In the genomic region with DNA sequence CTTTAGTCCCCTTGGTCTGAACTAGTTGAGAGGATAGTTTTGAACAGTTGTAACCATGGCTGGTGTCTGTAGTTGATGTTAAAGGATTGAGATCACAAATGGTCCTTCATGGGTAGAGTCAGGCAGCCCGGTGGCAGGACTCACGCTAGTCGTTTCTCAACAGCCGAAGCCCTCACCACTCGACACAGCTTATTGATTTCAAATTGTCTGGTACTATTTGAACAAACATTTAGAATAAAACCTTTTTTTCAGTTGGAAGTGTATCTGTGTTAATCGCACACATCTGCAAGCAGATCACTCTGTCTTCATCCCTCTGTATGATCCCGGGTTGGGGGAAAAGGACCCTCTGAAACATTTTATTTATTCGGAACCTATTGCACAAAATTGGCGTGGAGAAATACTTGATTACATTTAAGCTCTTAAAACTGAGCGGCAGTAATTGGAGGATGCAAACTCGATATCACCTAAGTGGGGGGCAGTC, we compare ENCODE assay signal across 19 mouse cellular contexts. TPM values are rescaled to one million over a fixed set of nuclear protein-coding genes. Genes with fewer than 3 reads are reported as not detected.
A peak's percentile ranks its signal among the peaks of the same experiment; 100 is the strongest.
DNase-seq lines count a peak whose midpoint lies in the region; ATAC-seq lines count a peak whose summit lies in the region.
"Had no signal": no experiment of that assay in that cellular context is flagged by ENCODE, and none has a peak within 500 bp of the region (broad histone marks: within the 10 kb centered on the region; RNA-seq: fewer than 3 reads in every experiment).

No protein-coding gene starts in this region.

- peaks cover 28% of the 10 kb centered on the region for H3K4me1 ChIP-seq in forebrain, embryonic 10.5 days
- H3K4me1 ChIP-seq in forebrain, embryonic 11.5 days (replicated peaks; ENCODE audit: control insufficient read depth, insufficient read depth, low read length), result peaks cover 12% of the 10 kb centered on the region
- H3K4me1 ChIP-seq in midbrain, embryonic 11.5 days (ENCODE audit: control insufficient read depth, insufficient read depth, low read length), result peaks cover 9% of the 10 kb centered on the region
- H3K4me1 ChIP-seq in midbrain, embryonic 15.5 days, result peaks cover 12% of the 10 kb centered on the region
- H3K4me1 ChIP-seq in hindbrain, embryonic 16.5 days (ENCODE audit: control insufficient read depth, insufficient read depth, low read depth, low read length), result peaks cover 5% of the 10 kb centered on the region; the same call in 1 of the 2 replicates
- peaks cover 63% of the 10 kb centered on the region for H3K4me1 ChIP-seq in neural tube, embryonic 15.5 days

- H3K9ac ChIP-seq in forebrain, embryonic 11.5 days (ENCODE audit: low read length), result no peak overlapping the region
- no peak overlapping the region for H3K9ac ChIP-seq in midbrain, embryonic 11.5 days (ENCODE audit: low read length)
- H3K9ac ChIP-seq in midbrain, embryonic 15.5 days, result no peak overlapping the region
- H3K9ac ChIP-seq in hindbrain, embryonic 16.5 days (ENCODE audit: low read depth, low read length), result peak overlapping the region; percentile 45
- H3K9ac ChIP-seq in neural tube, embryonic 15.5 days (replicated peaks), result 0 out of 2 replicates have a peak overlapping the region, but pooled peaks have one; percentile 15

- H3K36me3 ChIP-seq in forebrain, embryonic 10.5 days (replicated peaks), result no peaks in the 10 kb centered on the region
- no peaks in the 10 kb centered on the region for H3K36me3 ChIP-seq in forebrain, embryonic 11.5 days (ENCODE audit: control insufficient read depth, insufficient read depth, low read length)
- H3K36me3 ChIP-seq in midbrain, embryonic 11.5 days (ENCODE audit: control insufficient read depth, insufficient read depth, low read length), result no peaks in the 10 kb centered on the region
- no peaks in the 10 kb centered on the region for H3K36me3 ChIP-seq in midbrain, embryonic 15.5 days (replicated peaks)
- H3K36me3 ChIP-seq in hindbrain, embryonic 16.5 days (ENCODE audit: control insufficient read depth, insufficient read depth, low read length), result no peaks in the 10 kb centered on the region
- 0 out of 2 replicates have a peak, but pooled peaks cover 6% of the 10 kb centered on the region for H3K36me3 ChIP-seq in neural tube, embryonic 15.5 days
- H3K36me3 ChIP-seq: heart, embryonic 10.5 days had no signal

- H3K4me2 ChIP-seq in forebrain, embryonic 11.5 days (ENCODE audit: low read depth, low read length, severe bottlenecking), result no peak overlapping the region
- no peak overlapping the region for H3K4me2 ChIP-seq in midbrain, embryonic 11.5 days
- H3K4me2 ChIP-seq in midbrain, embryonic 15.5 days, result no peak overlapping the region
- peak overlapping the region; percentile 50 for H3K4me2 ChIP-seq in hindbrain, embryonic 16.5 days (ENCODE audit: low read length)
- peak overlapping the region; percentile 62 for H3K4me2 ChIP-seq in neural tube, embryonic 15.5 days

- peak; percentile 28 for DNase-seq in forebrain, embryonic 10.5 days (ENCODE audit: extremely low spot score, low spot score)
- no peak for DNase-seq in forebrain, embryonic 11.5 days (ENCODE audit: low spot score)
- peak; percentile 94 for DNase-seq in midbrain, embryonic 11.5 days (ENCODE audit: low spot score, missing footprints)
- no peak for DNase-seq in gastrocnemius, postnatal 4 days (ENCODE audit: low spot score in 2 of 2)
- no peak for DNase-seq in left cerebral cortex, adult 18-20 months (ENCODE audit: low spot score in 2 of 2)
- DNase-seq: cerebellum, adult 2 months; kidney, postnatal 36 days; left cerebral cortex, postnatal 4 days; lung, postnatal 36 days; right cerebral cortex, postnatal 25 days; thymus, postnatal 36 days had no signal

- H3K27me3 ChIP-seq in forebrain, embryonic 10.5 days (ENCODE audit: poor library complexity, severe bottlenecking), result peaks cover 100% of the 10 kb centered on the region
- peaks cover 96% of the 10 kb centered on the region for H3K27me3 ChIP-seq in forebrain, embryonic 11.5 days (ENCODE audit: control insufficient read depth, insufficient read depth, low read length)
- H3K27me3 ChIP-seq in midbrain, embryonic 11.5 days (ENCODE audit: control insufficient read depth, insufficient read depth, low read length), result peaks cover 97% of the 10 kb centered on the region
- peaks cover 93% of the 10 kb centered on the region for H3K27me3 ChIP-seq in midbrain, embryonic 15.5 days (replicated peaks)
- peaks cover 40% of the 10 kb centered on the region for H3K27me3 ChIP-seq in hindbrain, embryonic 16.5 days (replicated peaks; ENCODE audit: control insufficient read depth, insufficient read depth, low read length)
- no peaks in the 10 kb centered on the region for H3K27me3 ChIP-seq in neural tube, embryonic 15.5 days (replicated peaks)

- 3% methylated on average over 11 of the region's 11 CpGs for WGBS in forebrain, embryonic 10.5 days
- 4% methylated on average over 11 of the region's 11 CpGs for WGBS in forebrain, embryonic 11.5 days
- 3% methylated on average over 11 of the region's 11 CpGs for WGBS in midbrain, embryonic 11.5 days
- 4% methylated on average over 11 of the region's 11 CpGs for WGBS in midbrain, embryonic 15.5 days
- 6% methylated on average over 11 of the region's 11 CpGs for WGBS in hindbrain, embryonic 16.5 days
- 13% methylated on average over 11 of the region's 11 CpGs for WGBS in neural tube, embryonic 15.5 days

- H3K27ac ChIP-seq in forebrain, embryonic 10.5 days, result no peak overlapping the region
- no peak overlapping the region for H3K27ac ChIP-seq in forebrain, embryonic 11.5 days (ENCODE audit: low read depth, low read length)
- H3K27ac ChIP-seq in midbrain, embryonic 11.5 days (ENCODE audit: low read depth, low read length), result no peak overlapping the region
- no peak overlapping the region for H3K27ac ChIP-seq in midbrain, embryonic 15.5 days
- peak overlapping the region; percentile 79 for H3K27ac ChIP-seq in hindbrain, embryonic 16.5 days (ENCODE audit: low read depth, low read length)
- peak overlapping the region; percentile 78 for H3K27ac ChIP-seq in neural tube, embryonic 15.5 days (replicated peaks)
- H3K27ac ChIP-seq: heart, embryonic 10.5 days had no signal

- ATAC-seq in forebrain, embryonic 11.5 days (replicated peaks; ENCODE audit: low FRiP score), result no peak
- ATAC-seq in midbrain, embryonic 11.5 days (ENCODE audit: low FRiP score), result no peak
- no peak for ATAC-seq in midbrain, embryonic 15.5 days (replicated peaks)
- ATAC-seq in hindbrain, embryonic 16.5 days, result no peak
- ATAC-seq in neural tube, embryonic 15.5 days (ENCODE audit: low FRiP score), result no peak

- no peak overlapping the region for H3K4me3 ChIP-seq in forebrain, embryonic 10.5 days
- H3K4me3 ChIP-seq in forebrain, embryonic 11.5 days (ENCODE audit: low read depth, low read length), result no peak overlapping the region
- no peak overlapping the region for H3K4me3 ChIP-seq in midbrain, embryonic 11.5 days (ENCODE audit: low read depth, low read length)
- H3K4me3 ChIP-seq in midbrain, embryonic 15.5 days, result no peak overlapping the region
- H3K4me3 ChIP-seq in hindbrain, embryonic 16.5 days (ENCODE audit: low read length), result peak overlapping the region; percentile 29
- 0 out of 2 replicates have a peak overlapping the region, but pooled peaks have one; percentile 7 for H3K4me3 ChIP-seq in neural tube, embryonic 15.5 days (replicated peaks)

- H3K9me3 ChIP-seq in forebrain, embryonic 10.5 days, result no peaks in the 10 kb centered on the region
- no peaks in the 10 kb centered on the region for H3K9me3 ChIP-seq in forebrain, embryonic 11.5 days (ENCODE audit: control insufficient read depth, low read length)
- H3K9me3 ChIP-seq in midbrain, embryonic 11.5 days (ENCODE audit: control insufficient read depth, low read length), result no peaks in the 10 kb centered on the region
- no peaks in the 10 kb centered on the region for H3K9me3 ChIP-seq in midbrain, embryonic 15.5 days
- H3K9me3 ChIP-seq in hindbrain, embryonic 16.5 days (ENCODE audit: control insufficient read depth, low read length), result no peaks in the 10 kb centered on the region
- H3K9me3 ChIP-seq in neural tube, embryonic 15.5 days (replicated peaks), result no peaks in the 10 kb centered on the region
- H3K9me3 ChIP-seq: heart, embryonic 10.5 days had no signal

RNA-seq across cellular contexts. Expression of a gene that starts 15.1 kb away (rescaled TPM):
- polyA plus RNA-seq in forebrain, embryonic 10.5 days (2016; fragmentation: Nextera tagmentation; extraction: Ambion mirVana), result not detected in 2 replicates
- polyA plus RNA-seq in forebrain, embryonic 11.5 days (2014; fragmentation: Nextera tagmentation; extraction: Ambion mirVana), result not detected in 2 replicates
- not detected in 2 replicates for polyA plus RNA-seq in midbrain, embryonic 11.5 days (2014; fragmentation: Nextera tagmentation; extraction: Ambion mirVana)
- not detected in 2 replicates for polyA plus RNA-seq in midbrain, embryonic 15.5 days (2015; fragmentation: Nextera tagmentation; extraction: Ambion mirVana)
- polyA plus RNA-seq in hindbrain, embryonic 16.5 days (2015; fragmentation: Nextera tagmentation; extraction: Ambion mirVana), result 1.1 and 1.3 TPM in 2 replicates
- polyA plus RNA-seq in neural tube, embryonic 15.5 days (2015; fragmentation: Nextera tagmentation; extraction: Ambion mirVana), result 1.7 and 2.1 TPM in 2 replicates
- total RNA-seq in gastrocnemius, postnatal 4 days (2021), result under 1 TPM in 1 of 2 experiments, not detected in 1; 0.20 TPM
- not detected for total RNA-seq in left cerebral cortex, adult 18-20 months (2021)
- total RNA-seq: heart, postnatal 25 days; left cerebral cortex, postnatal 4 days had no signal
- polyA plus RNA-seq: liver, embryonic 16.5 days had no signal

RNA-seq across cellular contexts. Expression of a gene that starts 21.2 kb away (rescaled TPM):
- polyA plus RNA-seq in forebrain, embryonic 10.5 days (2016; fragmentation: Nextera tagmentation; extraction: Ambion mirVana), result not detected in 2 replicates
- not detected in 2 replicates for polyA plus RNA-seq in forebrain, embryonic 11.5 days (2014; fragmentation: Nextera tagmentation; extraction: Ambion mirVana)
- polyA plus RNA-seq in midbrain, embryonic 11.5 days (2014; fragmentation: Nextera tagmentation; extraction: Ambion mirVana), result not detected in 2 replicates
- polyA plus RNA-seq in midbrain, embryonic 15.5 days (2015; fragmentation: Nextera tagmentation; extraction: Ambion mirVana), result not detected in 2 replicates
- polyA plus RNA-seq in hindbrain, embryonic 16.5 days (2015; fragmentation: Nextera tagmentation; extraction: Ambion mirVana), result 0.45 and 0.72 TPM in 2 replicates
- polyA plus RNA-seq in neural tube, embryonic 15.5 days (2015; fragmentation: Nextera tagmentation; extraction: Ambion mirVana), result 0.96 and 2.0 TPM in 2 replicates
- total RNA-seq in gastrocnemius, postnatal 4 days (2021), result under 1 TPM; 0.47 to 0.74 TPM
- total RNA-seq in left cerebral cortex, adult 18-20 months (2021), result not detected
- total RNA-seq: heart, postnatal 25 days; layer of hippocampus, postnatal 14 days; left cerebral cortex, postnatal 4 days had no signal
- polyA plus RNA-seq: embryonic facial prominence, embryonic 11.5 days; liver, embryonic 16.5 days had no signal

RNA-seq across cellular contexts. Expression of a gene that starts 36.0 kb away (rescaled TPM):
- polyA plus RNA-seq in forebrain, embryonic 10.5 days (2016; fragmentation: Nextera tagmentation; extraction: Ambion mirVana), result not detected in 2 replicates
- polyA plus RNA-seq in forebrain, embryonic 11.5 days (2014; fragmentation: Nextera tagmentation; extraction: Ambion mirVana), result not detected in 2 replicates
- polyA plus RNA-seq in midbrain, embryonic 11.5 days (2014; fragmentation: Nextera tagmentation; extraction: Ambion mirVana), result not detected in 2 replicates
- polyA plus RNA-seq in midbrain, embryonic 15.5 days (2015; fragmentation: Nextera tagmentation; extraction: Ambion mirVana), result not detected in 2 replicates
- 2.2 and 2.3 TPM in 2 replicates for polyA plus RNA-seq in hindbrain, embryonic 16.5 days (2015; fragmentation: Nextera tagmentation; extraction: Ambion mirVana)
- 4.3 and 4.5 TPM in 2 replicates for polyA plus RNA-seq in neural tube, embryonic 15.5 days (2015; fragmentation: Nextera tagmentation; extraction: Ambion mirVana)
- total RNA-seq in gastrocnemius, postnatal 4 days (2021), result 1 to 10 TPM; 4.1 to 6.1 TPM
- not detected for total RNA-seq in left cerebral cortex, adult 18-20 months (2021)
- total RNA-seq: layer of hippocampus, postnatal 14 days; left cerebral cortex, postnatal 4 days had no signal
- polyA plus RNA-seq: liver, embryonic 16.5 days had no signal

RNA-seq across cellular contexts. Expression of a gene that starts 36.0 kb away (rescaled TPM):
- 0.10 TPM in 1 of 2 replicates, not detected in the other for polyA plus RNA-seq in forebrain, embryonic 10.5 days (2016; fragmentation: Nextera tagmentation; extraction: Ambion mirVana)
- polyA plus RNA-seq in forebrain, embryonic 11.5 days (2014; fragmentation: Nextera tagmentation; extraction: Ambion mirVana), result 0.08 and 0.19 TPM in 2 replicates
- 0.07 and 0.14 TPM in 2 replicates for polyA plus RNA-seq in midbrain, embryonic 11.5 days (2014; fragmentation: Nextera tagmentation; extraction: Ambion mirVana)
- polyA plus RNA-seq in midbrain, embryonic 15.5 days (2015; fragmentation: Nextera tagmentation; extraction: Ambion mirVana), result 0.09 and 0.21 TPM in 2 replicates
- polyA plus RNA-seq in hindbrain, embryonic 16.5 days (2015; fragmentation: Nextera tagmentation; extraction: Ambion mirVana), result 43.8 and 48.0 TPM in 2 replicates
- polyA plus RNA-seq in neural tube, embryonic 15.5 days (2015; fragmentation: Nextera tagmentation; extraction: Ambion mirVana), result 14.5 and 29.1 TPM in 2 replicates
- total RNA-seq in gastrocnemius, postnatal 4 days (2021), result under 1 TPM in 1 of 2 experiments, not detected in 1; 0.12 TPM
- total RNA-seq in left cerebral cortex, adult 18-20 months (2021), result not detected
- total RNA-seq: heart, postnatal 25 days; layer of hippocampus, postnatal 14 days; left cerebral cortex, postnatal 4 days had no signal

RNA-seq across cellular contexts. Expression of a gene that starts 43.3 kb away (rescaled TPM):
- polyA plus RNA-seq in forebrain, embryonic 10.5 days (2016; fragmentation: Nextera tagmentation; extraction: Ambion mirVana), result not detected in 2 replicates
- polyA plus RNA-seq in forebrain, embryonic 11.5 days (2014; fragmentation: Nextera tagmentation; extraction: Ambion mirVana), result not detected in 2 replicates
- polyA plus RNA-seq in midbrain, embryonic 11.5 days (2014; fragmentation: Nextera tagmentation; extraction: Ambion mirVana), result 0.11 TPM in 1 of 2 replicates, not detected in the other
- polyA plus RNA-seq in midbrain, embryonic 15.5 days (2015; fragmentation: Nextera tagmentation; extraction: Ambion mirVana), result 0.08 and 0.10 TPM in 2 replicates
- 0.66 and 1.1 TPM in 2 replicates for polyA plus RNA-seq in hindbrain, embryonic 16.5 days (2015; fragmentation: Nextera tagmentation; extraction: Ambion mirVana)
- 12.4 and 12.5 TPM in 2 replicates for polyA plus RNA-seq in neural tube, embryonic 15.5 days (2015; fragmentation: Nextera tagmentation; extraction: Ambion mirVana)
- total RNA-seq in gastrocnemius, postnatal 4 days (2021), result 10 to 100 TPM; 35.9 to 41.6 TPM
- not detected for total RNA-seq in left cerebral cortex, adult 18-20 months (2021)
- total RNA-seq: layer of hippocampus, postnatal 14 days had no signal
- polyA plus RNA-seq: cerebellum, adult 2 months had no signal

Comparison
In these comparisons a context has a peak if more than half of its experiments do, and no peak if none do; other contexts are left out.
1. DNase-seq: peak in forebrain, embryonic 10.5 days (single experiment) and midbrain, embryonic 11.5 days (single experiment); none in forebrain, embryonic 11.5 days (single experiment), gastrocnemius, postnatal 4 days (0 of 2) and left cerebral cortex, adult 18-20 months (0 of 2).
2. H3K27ac ChIP-seq: peak in hindbrain, embryonic 16.5 days (single experiment) and neural tube, embryonic 15.5 days (single experiment); none in forebrain, embryonic 10.5 days (single experiment), forebrain, embryonic 11.5 days (single experiment), midbrain, embryonic 11.5 days (single experiment) and midbrain, embryonic 15.5 days (single experiment).
3. H3K4me3 ChIP-seq: peak in hindbrain, embryonic 16.5 days (single experiment) and neural tube, embryonic 15.5 days (single experiment); none in forebrain, embryonic 10.5 days (single experiment), forebrain, embryonic 11.5 days (single experiment), midbrain, embryonic 11.5 days (single experiment) and midbrain, embryonic 15.5 days (single experiment).
4. H3K4me2 ChIP-seq: peak in hindbrain, embryonic 16.5 days (single experiment) and neural tube, embryonic 15.5 days (single experiment); none in forebrain, embryonic 11.5 days (single experiment), midbrain, embryonic 11.5 days (single experiment) and midbrain, embryonic 15.5 days (single experiment).
5. H3K9ac ChIP-seq: peak in hindbrain, embryonic 16.5 days (single experiment) and neural tube, embryonic 15.5 days (single experiment); none in forebrain, embryonic 11.5 days (single experiment), midbrain, embryonic 11.5 days (single experiment) and midbrain, embryonic 15.5 days (single experiment).